Comparison of ENCODE assay signal across 26 mouse cellular contexts in the genomic region with DNA sequence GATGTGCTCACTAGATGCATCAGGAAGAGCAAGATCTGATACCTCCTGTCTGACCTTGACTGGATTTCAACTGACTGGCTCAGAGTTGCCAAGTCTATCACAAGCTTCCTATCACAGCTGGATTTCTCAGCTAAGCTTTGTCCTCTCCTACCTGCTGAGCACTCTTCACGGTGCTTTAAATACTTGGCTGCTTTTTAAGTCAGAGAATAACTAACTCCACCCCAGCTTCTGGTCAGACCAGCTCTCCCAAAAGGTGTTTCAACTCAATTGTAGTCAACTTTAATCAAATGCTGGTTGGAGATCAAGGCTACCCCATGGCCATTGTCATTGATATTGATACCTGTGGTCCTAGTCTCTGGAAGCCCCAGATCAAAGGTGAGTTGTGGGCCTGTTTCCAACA.
DNase-seq lines count a peak whose midpoint lies in the region; ATAC-seq and TF ChIP-seq lines count a peak whose summit lies in the region.
"Had no signal": no experiment of that assay in that cellular context is flagged by ENCODE, and none has a peak within 500 bp of the region (broad histone marks: within the 10 kb centered on the region; RNA-seq: fewer than 3 reads in every experiment).

No protein-coding gene starts in this region.

- 18% methylated on average over 1 of the region's 1 CpGs for WGBS in liver, embryonic 11.5 days

- H3K4me3 ChIP-seq in ES-E14 (ENCODE audit: insufficient read depth in 1 of 2, low read depth in 1 of 2, low read length in 2 of 2, poor library complexity in 1 of 2, severe bottlenecking in 1 of 2): no peak overlapping the region
- H3K4me3 ChIP-seq in liver, embryonic 11.5 days (ENCODE audit: low read depth, low read length): no peak overlapping the region

- in situ Hi-C loops in ES-E14 (cut with MboI; ENCODE audit: low sequenced_read_pairs in 2 of 2, unreplicated experiment in 2 of 2): no loop called here

- H3K4me2 ChIP-seq in liver, embryonic 11.5 days: no peak overlapping the region

- no peak overlapping the region for H3K27ac ChIP-seq in ES-E14 (ENCODE audit: insufficient read depth, low read depth, low read length, poor library complexity, severe bottlenecking)
- no peak overlapping the region for H3K27ac ChIP-seq in liver, embryonic 11.5 days (ENCODE audit: low read depth, low read length)

- H3K36me3 ChIP-seq in ES-E14 (ENCODE audit: control insufficient read depth, insufficient read depth, low read length, poor library complexity, severe bottlenecking): no peaks in the 10 kb centered on the region
- H3K36me3 ChIP-seq in liver, embryonic 11.5 days (ENCODE audit: control insufficient read depth, insufficient read depth, low read length): no peaks in the 10 kb centered on the region
- H3K36me3 ChIP-seq: G1E had no signal

- DNase-seq in ES-CJ7 (ENCODE audit: low read depth, low spot score) (peak; percentile 70), ES-E14 (ENCODE audit: low read depth, low spot score) (peak; percentile 13), R1 (ENCODE audit: low read depth, low spot score) (peak; percentile 52), ZHBTc4 (ENCODE audit: low read depth, low spot score) (peak; percentile 46)
- DNase-seq in thymus, postnatal 14 days: no peak
- no peak for DNase-seq in gastrocnemius, adult 18-20 months (ENCODE audit: low spot score)
- no peak for DNase-seq in left cerebral cortex, adult 9 months (ENCODE audit: low spot score in 2 of 2)
- no peak for DNase-seq in liver, embryonic 11.5 days (ENCODE audit: low spot score)
- DNase-seq: adrenal gland, adult 2 months; adrenal gland, adult 8-10 months; adrenal gland, postnatal 10 days; adrenal gland, postnatal 14 days; adrenal gland, postnatal 25 days; adrenal gland, postnatal 36 days; B cell, adult 2 months; cerebellum, adult 11 months; cerebellum, adult 11-12 months; cerebellum, adult 18-20 months; cerebellum, adult 2 months; cerebellum, adult 8-10 months; cerebellum, adult 9-10 months had no signal

- no peaks in the 10 kb centered on the region for H3K27me3 ChIP-seq in liver, embryonic 11.5 days (replicated peaks; ENCODE audit: control insufficient read depth, insufficient read depth, low read length)
- H3K27me3 ChIP-seq: CH12.LX, Patski had no signal

- no peaks in the 10 kb centered on the region for H3K9me3 ChIP-seq in ES-E14 (ENCODE audit: control insufficient read depth, insufficient read depth, low read depth, low read length)
- H3K9me3 ChIP-seq in liver, embryonic 11.5 days (ENCODE audit: control insufficient read depth, low read length): no peaks in the 10 kb centered on the region

- no peak overlapping the region for H3K9ac ChIP-seq in ES-E14 (ENCODE audit: insufficient read depth, low read depth, low read length, poor library complexity, severe bottlenecking)
- H3K9ac ChIP-seq in liver, embryonic 11.5 days (ENCODE audit: low read depth, low read length): no peak overlapping the region

- no peak for ATAC-seq in liver, embryonic 11.5 days (replicated peaks; ENCODE audit: low FRiP score)
- ATAC-seq: activated CD4-positive, CD25-positive, alpha-beta regulatory T cell, adult 4 months; CD4-positive, CD25-positive, alpha-beta regulatory T cell, adult 4 months; Patski had no signal

- peaks cover 0 to 6% of the 10 kb centered on the region in 2 experiments; a peak in 1 of 4 replicates for H3K4me1 ChIP-seq in ES-E14 (ENCODE audit: control insufficient read depth in 2 of 2, insufficient read depth in 2 of 2, low read length in 2 of 2, poor library complexity in 1 of 2)
- no peaks in the 10 kb centered on the region for H3K4me1 ChIP-seq in liver, embryonic 11.5 days (replicated peaks; ENCODE audit: control insufficient read depth, insufficient read depth, low read length)

TF ChIP-seq in ES-E14, 5 proteins besides CTCF, POLR2A, EP300 and RAD21:
- TF ChIP-seq HCFC1 (IDR thresholded peaks at IDR 0.05; ENCODE audit: borderline replicate concordance, insufficient read depth, low read length) (no peak), CHD2 (IDR thresholded peaks at IDR 0.05; ENCODE audit: low read depth, low read length) (no peak), ZNF384 (IDR thresholded peaks at IDR 0.05; ENCODE audit: low read depth, low read length) (no peak)

Comparison
In these comparisons a context has a peak if more than half of its experiments do, and no peak if none do; other contexts are left out.
1. DNase-seq: peak in ES-CJ7 (single experiment), ES-E14 (single experiment), R1 (single experiment) and ZHBTc4 (single experiment); none in thymus, postnatal 14 days (single experiment), gastrocnemius, adult 18-20 months (single experiment), left cerebral cortex, adult 9 months (0 of 2) and liver, embryonic 11.5 days (single experiment).